Mouse (Mus musculus) ES-E14 (cell line): ENCODE data around the gene Kif1c.

Source experiments
- CHD2 ChIP-seq: IDR thresholded peaks from 2 replicates; pipeline ENCODE4 v1.6.1; 2014; ENCODE audit warnings: mild to moderate bottlenecking, low read depth, low read length, inconsistent platforms
- HCFC1 ChIP-seq: IDR thresholded peaks from 2 replicates; pipeline ENCODE4 v1.6.1; 2012; ENCODE audit warnings: low read length, inconsistent platforms, borderline replicate concordance; ENCODE audit not compliant: insufficient read depth
- MAFK ChIP-seq: IDR thresholded peaks from 2 replicates; pipeline ENCODE4 v1.6.1; 2014; ENCODE audit warnings: mild to moderate bottlenecking, low read depth, low read length, inconsistent platforms; ENCODE audit not compliant: insufficient read depth
- ZC3H11A ChIP-seq: IDR thresholded peaks from 2 replicates; pipeline ENCODE4 v1.6.1; 2012; ENCODE audit warnings: low read depth, mild to moderate bottlenecking, inconsistent platforms, low read length, borderline replicate concordance
- ZNF384 ChIP-seq: IDR thresholded peaks from 2 replicates; pipeline ENCODE4 v1.6.1; 2012; ENCODE audit warnings: low read depth, low read length, inconsistent platforms

- TF ChIP-seq ZNF384 (no peak), HCFC1 (no peak), ZC3H11A (no peak), MAFK (0 out of 2 replicates have a peak, but pooled peaks have one; percentile 9), CHD2 (no peak)
These were observed 54.6 kb downstream of the Kif1c start for GRCm38 (mm10) chr11:70754958-70755357.
